Mouse (Mus musculus): ENCODE results near the gene Cdc42ep2.
"Not testable (repeated sequence)": the region's sequence is repeated elsewhere in the genome, so short reads cannot be mapped to it uniquely, and the experiment has no call there.

The Cdc42ep2 gene

DNA sequence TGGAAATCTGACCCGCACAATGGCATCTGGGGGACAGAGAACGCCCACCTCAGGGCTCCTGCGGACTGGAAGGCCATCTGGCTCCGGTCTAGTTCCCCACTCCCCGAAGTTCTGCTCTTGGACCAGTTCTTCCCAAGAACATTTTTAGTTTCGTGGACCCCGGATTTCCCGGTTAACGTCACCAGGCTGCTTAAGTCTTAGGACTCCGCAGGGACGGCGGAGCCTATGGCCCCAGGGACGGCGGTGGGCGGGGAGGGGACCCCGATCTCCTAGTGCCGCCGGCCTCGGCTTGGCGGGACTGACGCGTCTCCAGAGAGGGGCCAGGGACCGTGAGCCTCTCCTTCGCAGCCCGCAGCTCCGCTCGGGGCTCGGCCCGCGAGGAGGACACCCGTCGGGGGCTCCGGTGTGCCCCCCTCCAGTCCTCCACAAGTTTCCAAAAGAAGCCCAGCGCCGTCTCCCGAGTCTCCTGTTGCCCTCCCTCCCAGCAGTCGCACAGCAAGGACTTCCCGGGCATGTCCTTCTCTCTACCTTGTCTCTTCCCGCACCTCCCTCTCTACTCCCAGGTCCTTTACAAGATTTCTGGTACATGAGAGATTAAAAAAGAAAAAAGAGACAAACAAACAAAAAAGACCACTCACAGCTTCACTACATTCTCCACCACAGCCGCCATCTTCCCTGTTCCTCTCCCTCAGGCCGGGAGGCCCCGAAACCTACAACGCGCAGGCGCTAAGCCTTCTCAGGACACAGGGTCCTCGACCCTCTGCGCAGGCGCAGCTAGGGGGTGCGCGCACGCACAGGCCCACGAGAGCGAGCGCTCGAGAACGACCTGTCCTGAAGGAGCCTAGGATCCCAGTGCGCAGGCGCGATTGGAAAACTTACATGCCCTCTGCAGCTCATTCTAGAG lies 12.3 kb downstream of the Cdc42ep2 start:
- peak; percentile 98 for DNase-seq (ENCODE audit: low spot score in 2 of 2)

DNA sequence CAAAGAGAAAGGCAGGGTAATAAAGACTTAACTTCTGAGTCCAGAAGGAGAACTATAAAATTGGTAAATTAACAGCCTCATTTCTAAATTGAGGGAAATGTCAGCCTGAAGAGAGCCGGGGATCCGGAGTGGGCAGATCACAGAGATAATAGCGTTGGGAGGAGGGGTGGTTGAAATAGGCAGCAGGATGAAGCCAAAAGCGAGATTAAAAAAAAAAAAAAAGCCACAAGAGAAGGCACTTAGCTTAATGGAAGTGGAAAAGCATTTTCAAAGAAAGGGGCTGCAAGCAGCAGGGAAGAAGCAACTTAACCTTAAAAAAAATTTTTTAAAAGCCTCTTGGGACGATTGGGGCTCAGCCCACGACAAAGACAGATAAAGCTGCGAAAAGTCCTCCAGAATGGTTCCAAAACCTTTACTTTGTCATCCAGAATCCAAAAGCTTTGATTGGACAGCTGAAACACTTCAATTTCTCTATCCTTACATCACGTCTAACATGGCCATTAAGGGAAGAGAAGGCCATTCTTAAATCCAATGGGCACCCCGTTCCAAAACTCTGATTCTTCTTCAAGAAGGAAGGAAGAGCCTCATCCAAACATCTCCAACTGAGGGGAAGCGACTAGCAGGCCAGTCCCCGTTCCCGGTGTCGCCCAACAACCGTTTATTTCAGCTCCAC lies 13.1 kb downstream of the Cdc42ep2 start:
- no peak for DNase-seq (ENCODE audit: low spot score in 2 of 2)

- no peak for DNase-seq (ENCODE audit: low spot score in 2 of 2)
These were observed 14.4 kb downstream of the Cdc42ep2 start for GRCm38 (mm10) chr19:5910221-5910620.

DNA sequence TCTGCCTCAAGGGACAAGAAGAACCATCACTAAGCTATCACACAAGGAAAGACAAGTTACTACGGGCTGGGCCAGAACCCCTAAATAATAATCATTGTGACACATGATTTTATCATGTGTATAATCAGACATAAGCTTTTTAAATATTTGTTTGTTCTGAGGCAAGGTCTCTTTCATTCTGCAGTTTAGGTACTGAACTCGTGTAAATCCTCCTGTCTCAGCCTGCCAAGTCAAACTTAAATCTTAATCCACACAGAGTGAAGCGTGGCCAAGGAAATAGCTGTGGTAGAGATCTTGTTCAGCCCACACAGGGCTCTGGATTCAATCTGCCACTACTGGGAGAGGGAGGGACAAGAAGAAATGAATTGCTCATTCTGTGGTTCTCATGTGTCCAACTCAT lies 17.3 kb downstream of the Cdc42ep2 start:
- DNase-seq (ENCODE audit: low spot score in 2 of 2): no peak

GRCm38 (mm10) chr19:5894002-5894678 lies 30.5 kb downstream of the Cdc42ep2 start, which contains the start of gene Tigd3:
Tigd3 (minus strand) TSS chr19:5894149.
- peak; percentile 89 to 90 for DNase-seq (ENCODE audit: low spot score in 2 of 2)

DNA sequence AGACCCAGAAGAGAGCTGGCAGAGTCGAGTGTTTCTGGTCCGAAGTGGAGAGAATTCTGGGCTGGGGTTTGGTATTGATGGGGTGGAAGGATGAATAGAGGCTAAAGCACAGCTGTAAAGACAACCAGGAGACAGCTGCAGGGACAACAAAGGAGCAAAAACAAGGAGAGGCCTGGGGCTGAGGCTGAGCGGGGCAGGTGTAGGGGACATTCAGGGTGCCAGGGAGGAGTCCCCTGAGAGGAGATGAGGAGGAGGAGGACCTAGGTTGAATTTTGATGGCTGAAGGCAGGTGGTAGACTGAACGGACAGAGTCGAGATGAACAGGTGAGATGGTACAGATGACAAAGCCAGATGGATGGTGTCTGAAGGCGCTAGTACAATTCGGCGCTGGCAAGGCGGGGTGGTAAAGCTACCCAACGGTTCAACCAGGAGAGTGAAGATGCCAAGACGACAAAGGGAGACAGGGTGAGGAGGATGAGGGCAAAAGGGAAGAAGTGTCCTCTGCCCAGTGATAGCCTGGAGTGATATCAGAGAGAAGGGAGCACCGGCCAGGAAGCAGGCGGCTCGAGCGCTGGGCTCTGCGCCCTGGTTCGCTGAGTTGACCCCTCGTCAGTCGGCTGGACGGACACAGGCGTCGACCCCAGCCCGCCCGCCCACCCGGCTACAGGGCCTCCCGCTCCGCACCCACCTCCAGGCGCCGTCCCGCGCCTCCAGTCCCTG lies 31.2 kb downstream of the Cdc42ep2 start:
- DNase-seq (ENCODE audit: low spot score in 2 of 2): no peak

- DNase-seq (ENCODE audit: low spot score in 2 of 2): no peak
These were observed 31.9 kb downstream of the Cdc42ep2 start for GRCm38 (mm10) chr19:5892735-5893134.

DNA sequence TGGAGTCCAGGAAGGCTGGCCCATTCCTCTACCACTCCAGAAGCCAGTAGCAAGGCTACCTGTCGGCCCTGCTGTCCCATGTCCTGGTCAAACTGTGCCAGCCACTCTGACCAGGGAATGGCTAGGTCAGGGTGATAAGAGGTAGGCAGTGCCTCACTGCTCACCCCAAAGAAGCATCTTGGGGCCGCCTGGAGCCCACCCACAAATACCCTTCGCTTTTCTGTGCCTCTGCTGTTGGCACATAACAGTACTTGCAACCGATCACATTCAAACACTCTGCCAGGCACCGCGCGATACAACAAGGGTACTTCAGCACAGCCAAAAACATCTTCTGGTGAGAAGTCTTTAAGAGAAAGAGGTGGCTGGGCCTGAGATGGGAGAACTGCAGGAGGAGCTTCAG lies 32.4 kb downstream of the Cdc42ep2 start:
- no peak for DNase-seq (ENCODE audit: low spot score in 2 of 2)

- DNase-seq (ENCODE audit: low spot score in 2 of 2): no peak
These were observed 32.9 kb downstream of the Cdc42ep2 start for GRCm38 (mm10) chr19:5891521-5892258.

- no peak for DNase-seq (ENCODE audit: low spot score in 2 of 2)
These were observed 35.4 kb downstream of the Cdc42ep2 start for GRCm38 (mm10) chr19:5889211-5889610.

DNA sequence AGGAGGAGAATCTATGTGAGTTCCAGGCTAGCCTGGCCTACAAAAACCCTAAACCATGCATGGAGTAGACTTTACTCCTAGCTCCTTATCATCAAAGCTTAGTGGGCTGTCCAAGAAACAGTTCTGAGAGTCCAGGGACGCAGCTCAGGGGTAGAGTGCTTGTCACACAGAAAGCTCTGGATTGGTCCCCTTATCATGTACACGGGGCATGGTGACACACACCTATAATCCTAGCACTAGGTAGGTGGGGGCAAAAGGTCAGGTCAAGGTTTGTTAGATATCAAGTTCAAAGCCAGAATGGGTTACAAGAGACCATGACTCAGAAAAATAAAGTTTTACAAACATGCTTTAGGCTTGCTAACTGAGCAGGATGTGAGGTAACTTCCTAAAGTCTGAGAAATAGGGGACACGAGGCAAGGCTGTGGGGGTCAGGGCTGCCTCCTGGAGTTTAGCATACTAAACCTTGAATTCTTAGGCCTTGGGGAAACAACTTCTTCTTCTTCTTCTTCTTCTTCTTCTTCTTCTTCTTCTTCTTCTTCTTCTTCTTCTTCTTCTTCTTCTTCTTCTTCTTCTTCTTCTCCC lies 37.3 kb downstream of the Cdc42ep2 start:
- DNase-seq (ENCODE audit: low spot score in 2 of 2): no peak

DNA sequence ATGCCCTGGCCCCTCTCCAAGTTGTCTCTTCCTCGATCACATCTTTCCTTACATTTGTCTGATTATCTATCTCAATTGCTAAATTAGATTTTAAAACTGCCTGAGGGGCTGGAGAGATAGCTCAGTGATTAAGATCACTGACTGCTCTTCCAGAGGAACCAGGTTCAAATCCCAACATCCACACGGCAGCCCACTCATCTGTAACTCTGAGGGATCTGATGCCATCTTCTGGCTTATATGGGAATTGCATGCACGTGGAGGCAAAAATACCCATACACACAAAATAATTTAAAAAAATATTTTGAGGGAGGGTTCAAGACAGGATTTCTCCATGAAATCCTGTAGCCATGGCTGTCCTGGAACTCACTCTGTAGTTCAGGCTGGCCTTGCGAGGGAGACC lies 38.8 kb downstream of the Cdc42ep2 start:
- no peak for DNase-seq (ENCODE audit: low spot score in 2 of 2)

DNA sequence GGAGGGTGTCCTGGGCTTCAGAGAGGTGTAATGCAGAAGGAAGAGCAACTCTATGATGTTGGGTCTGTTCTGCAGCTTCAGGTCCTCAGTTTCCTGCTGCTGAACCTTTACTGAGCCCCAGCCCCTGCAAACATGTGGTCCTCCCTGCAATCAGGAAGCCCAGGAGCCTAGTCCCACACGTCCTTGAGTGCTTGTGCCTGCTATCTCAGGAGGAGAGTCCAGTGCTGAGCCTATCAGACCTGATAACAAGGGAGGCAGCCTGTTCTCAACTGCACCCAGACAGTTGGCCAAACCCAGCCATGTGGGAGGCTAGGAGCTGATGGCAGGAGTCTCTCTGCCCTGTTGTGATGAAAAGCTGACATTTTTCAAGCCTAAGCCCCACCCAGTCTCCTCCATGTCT lies 40.7 kb downstream of the Cdc42ep2 start:
- DNase-seq (ENCODE audit: low spot score in 2 of 2): no peak

GRCm38 (mm10) chr19:5882079-5882478 lies 42.5 kb downstream of the Cdc42ep2 start:
- not testable (repeated sequence) for DNase-seq (ENCODE audit: low spot score in 2 of 2)

DNA sequence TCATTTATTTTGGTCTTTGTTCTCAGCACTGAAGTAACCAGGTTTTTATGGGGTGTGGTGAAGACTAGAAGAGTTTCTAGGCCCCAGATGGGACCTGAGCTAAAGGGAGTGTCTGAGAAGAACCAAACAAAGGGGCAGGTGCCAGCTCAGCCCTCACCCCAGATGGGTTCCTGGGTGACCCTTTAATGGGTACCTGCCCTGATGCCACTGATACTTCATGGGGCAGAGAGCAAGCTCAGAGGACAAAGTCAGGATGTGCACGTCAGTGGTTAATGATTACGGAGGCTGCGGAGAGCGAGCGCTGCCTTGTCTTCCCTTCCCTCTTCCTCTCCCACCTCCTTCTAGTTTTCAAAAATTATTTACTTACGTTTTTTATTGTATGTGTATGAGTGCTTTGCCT lies 43.5 kb downstream of the Cdc42ep2 start:
- no peak for DNase-seq (ENCODE audit: low spot score in 2 of 2)

- DNase-seq (ENCODE audit: low spot score in 2 of 2): no peak
These were observed 44.9 kb downstream of the Cdc42ep2 start for GRCm38 (mm10) chr19:5879735-5880134.

DNA sequence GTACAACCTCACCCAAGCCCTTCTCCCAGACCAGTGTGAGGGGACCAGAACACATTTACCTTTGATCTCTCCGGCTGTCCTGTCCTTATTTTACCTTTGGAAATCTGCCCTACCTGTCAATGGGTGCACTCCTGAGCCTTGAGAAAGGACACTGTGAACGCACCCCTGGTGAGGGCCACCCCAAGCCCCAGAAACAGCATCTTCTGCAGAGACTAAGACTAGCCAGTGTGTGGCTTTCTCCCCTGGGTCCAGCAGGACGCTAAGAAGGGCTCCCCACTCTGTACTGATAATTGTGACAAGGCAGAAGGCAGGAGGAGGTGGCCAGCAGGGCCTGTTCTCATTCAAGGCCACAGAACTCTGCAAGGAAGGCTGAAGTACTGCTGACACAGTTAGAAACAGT lies 45.7 kb downstream of the Cdc42ep2 start:
- DNase-seq (ENCODE audit: low spot score in 2 of 2): no peak

GRCm38 (mm10) chr19:5878362-5878722 lies 46.3 kb downstream of the Cdc42ep2 start:
- DNase-seq (ENCODE audit: low spot score in 2 of 2): no peak

DNA sequence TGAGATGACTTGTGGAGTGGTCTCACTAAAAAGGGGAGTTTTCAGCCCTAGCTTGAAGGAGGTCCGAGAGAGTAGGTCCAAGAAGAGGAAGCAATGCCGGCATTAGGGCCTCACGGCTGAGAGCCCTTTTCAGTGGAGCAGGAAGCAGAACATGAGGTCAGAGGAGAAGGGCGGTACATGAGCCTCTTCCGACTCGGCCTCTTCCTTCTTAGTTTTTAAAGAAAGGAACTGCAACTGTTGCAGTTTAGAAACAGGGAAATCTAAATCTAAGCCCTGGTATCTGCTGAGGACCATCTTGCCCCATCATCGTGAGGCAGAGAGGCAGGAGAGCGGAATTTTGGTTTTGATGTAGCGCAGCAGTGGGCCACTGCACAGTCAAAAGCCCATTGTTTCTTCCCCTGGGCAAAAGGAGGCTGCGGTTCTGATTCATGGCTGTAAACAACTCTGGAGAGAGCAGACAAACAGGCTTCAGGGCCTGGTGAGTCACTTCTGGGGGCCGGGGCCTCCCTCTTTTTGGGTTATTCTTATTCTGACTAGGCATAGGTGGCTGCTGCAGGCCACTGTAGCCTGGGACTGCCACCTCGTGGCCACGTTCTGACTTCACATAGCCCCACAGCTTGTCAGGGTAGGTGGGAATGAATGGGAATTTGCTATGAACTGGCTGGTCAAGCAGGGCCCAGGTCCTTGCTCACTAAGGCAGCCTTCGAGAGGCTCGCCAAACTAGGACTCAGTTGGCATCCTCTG lies 46.8 kb downstream of the Cdc42ep2 start, which contains the start of gene Slc25a45:
Slc25a45 (plus strand) TSS at position 191 of the 744 bp plus-strand sequence.
- DNase-seq (ENCODE audit: low spot score in 2 of 2): peak; percentile 37 to 65

DNA sequence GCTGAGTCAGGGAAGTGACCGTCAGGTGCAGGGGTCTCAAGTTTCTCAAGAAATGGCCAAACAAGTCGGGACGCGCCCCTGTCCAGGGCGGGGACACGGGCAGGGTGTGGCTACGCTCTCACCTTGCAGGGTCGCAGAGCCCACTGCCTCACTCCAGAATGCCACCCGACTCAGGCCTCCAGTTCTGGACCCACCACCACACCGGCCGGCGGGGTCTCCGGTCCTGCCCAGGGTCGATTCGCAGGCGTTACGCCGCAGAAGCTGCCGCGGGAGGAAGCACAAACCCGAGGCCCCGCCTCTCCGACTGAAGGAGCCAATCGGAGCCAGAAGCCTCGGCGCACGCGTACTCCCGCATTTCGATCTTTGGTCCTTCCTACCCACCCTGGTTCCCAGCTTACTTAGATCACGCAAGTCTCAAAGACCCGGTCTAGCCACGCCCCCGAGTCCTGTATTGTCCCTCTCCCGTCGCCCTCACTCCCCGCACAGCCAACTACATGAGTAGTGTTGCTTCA lies 49.6 kb downstream of the Cdc42ep2 start, which contains the start of gene Frmd8:
Frmd8 (minus strand) TSS at position 306 of the 512 bp plus-strand sequence.
- DNase-seq (ENCODE audit: low spot score in 2 of 2): peak; percentile 87 to 89

Measured in spleen, postnatal 14 days (tissue).